Mouse (Mus musculus) adrenal gland, adult (tissue): ENCODE measurements around the gene G6pc.

ENCODE experiments used
- DNase-seq, 2 experiments: peaks; one replicate each; pipeline ENCODE4 v3.0.0; 2022 to 2023; ENCODE audit warnings: low spot score in 1 of 2; ENCODE audit not compliant: inconsistent age in 2 of 2

The G6pc gene

DNA sequence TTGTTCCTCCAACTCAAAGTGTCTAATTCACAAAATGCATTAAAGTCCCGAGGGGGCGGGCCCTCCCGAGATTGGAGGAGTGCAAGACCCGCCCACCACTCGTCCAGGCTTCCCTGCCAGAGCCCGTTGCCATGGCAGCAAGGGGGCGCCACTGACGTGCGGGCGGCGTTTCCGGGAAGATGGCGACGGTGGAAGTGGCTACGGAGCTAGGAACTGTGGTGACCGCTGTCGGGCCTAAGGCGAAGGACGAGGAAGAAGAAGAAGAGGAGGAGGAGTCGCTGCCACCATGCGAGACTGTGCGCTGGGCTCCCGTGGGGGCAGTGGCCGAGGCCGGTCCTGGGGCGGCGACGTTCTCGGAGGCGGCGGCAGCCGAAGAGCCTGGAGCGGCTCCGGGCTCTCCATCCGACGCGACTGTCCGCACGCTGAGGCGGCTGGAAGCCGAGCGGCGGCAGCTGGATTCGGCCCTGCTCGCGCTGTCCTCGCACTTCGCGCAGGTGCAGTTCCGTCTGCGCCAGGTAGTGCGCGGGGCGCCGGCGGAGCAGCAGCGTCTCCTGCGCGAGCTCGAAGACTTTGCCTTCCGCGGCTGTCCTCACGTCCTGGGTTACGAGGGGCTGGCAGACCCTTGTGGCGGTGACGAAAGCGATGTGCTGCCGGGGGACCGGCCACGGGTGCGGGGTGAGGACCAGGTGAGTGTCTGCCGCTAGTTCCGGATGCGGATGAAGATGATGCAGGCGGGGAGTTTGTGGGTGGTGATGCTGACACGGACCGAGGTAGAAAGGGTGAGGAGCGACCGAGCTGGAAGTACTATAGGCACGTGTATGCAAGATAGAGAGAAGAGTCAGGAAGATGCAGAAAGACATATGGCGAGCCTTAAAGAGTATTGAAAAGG, 57.8 kb downstream of the G6pc start, which contains the start of the genes Rundc1 and Ptges3l:
Gene Rundc1, plus strand, starts transcription at position 161 of the 889 bp plus-strand sequence.
Gene Ptges3l, minus strand, starts transcription at position 409 of the 889 bp plus-strand sequence.
- peak; percentile 97 to 99 for DNase-seq

GRCm38 (mm10) chr11:101426165-101426564, 58.8 kb downstream of the G6pc start:
- DNase-seq = no peak
